Mouse (Mus musculus): ENCODE measurements around the gene Mrps23. TPM values are rescaled to one million over a fixed set of nuclear protein-coding genes. Genes with fewer than 3 reads are reported as not detected.

The Mrps23 gene
- total and polyA plus RNA-seq, 2 experiments from 2014 or later, result 48.7 to 67.1 TPM

DNA sequence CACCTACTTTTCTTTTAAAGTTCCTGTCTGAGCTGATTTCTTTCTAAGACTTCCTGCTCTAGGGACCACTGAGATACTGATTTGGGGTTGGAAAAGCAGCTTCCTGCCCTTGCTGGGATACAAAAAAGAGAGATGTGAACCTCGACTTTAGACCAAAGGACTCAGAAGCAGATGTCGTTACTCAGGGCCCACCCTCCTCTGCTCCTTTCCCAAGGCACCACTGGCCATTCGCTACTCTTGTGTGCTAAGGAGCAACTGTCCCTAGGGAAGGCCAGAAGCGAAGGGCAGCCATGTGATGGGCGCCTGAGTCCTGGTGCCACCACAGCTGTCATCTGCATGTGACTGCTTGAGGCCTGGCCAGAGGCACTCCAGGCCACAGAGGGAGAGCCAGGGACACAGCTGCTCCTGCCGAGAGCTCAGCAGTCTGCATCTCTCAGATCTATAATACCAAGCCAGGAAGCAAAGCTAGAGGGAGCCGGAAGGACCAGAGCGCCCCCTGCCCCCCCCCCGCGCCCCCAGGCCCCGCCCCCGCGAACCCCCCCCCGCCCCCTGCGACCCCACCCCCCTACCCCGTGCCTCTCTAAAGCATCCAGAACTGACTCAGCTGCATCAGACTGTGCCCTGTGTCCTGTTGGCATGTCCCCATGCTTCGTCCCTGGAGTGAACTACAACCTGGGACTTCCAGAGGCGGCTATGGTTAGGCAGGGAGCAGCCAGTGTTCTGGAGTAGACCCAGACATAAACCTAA lies 48.8 kb downstream of the Mrps23 start:
- WGBS, result 12% methylated on average over 18 of the region's 18 CpGs
- Histone ChIP-seq H3K36me3 (ENCODE audit: insufficient read depth, low read length) (no peaks in the 10 kb centered on the region), H3K4me1 (ENCODE audit: insufficient read depth, low read length) (peaks cover 20% of the 10 kb centered on the region), H3K27ac (peak overlapping the region; percentile 64), H3K9ac (replicated peaks; ENCODE audit: low read length) (no peak overlapping the region), H3K4me3 (ENCODE audit: low read length) (no peak overlapping the region), H3K4me2 (ENCODE audit: low read depth, low read length) (no peak overlapping the region), H3K27me3 (ENCODE audit: insufficient read depth, low read length) (no peaks in the 10 kb centered on the region; the same call in 1 of the 2 replicates), H3K9me3 (ENCODE audit: low read length) (no peaks in the 10 kb centered on the region)
- no peak for TF ChIP-seq CTCF (IDR thresholded peaks at IDR 0.05; ENCODE audit: low read depth)
- ATAC-seq (peak; percentile 79), DNase-seq (ENCODE audit: low spot score) (peak; percentile 73)

DNA sequence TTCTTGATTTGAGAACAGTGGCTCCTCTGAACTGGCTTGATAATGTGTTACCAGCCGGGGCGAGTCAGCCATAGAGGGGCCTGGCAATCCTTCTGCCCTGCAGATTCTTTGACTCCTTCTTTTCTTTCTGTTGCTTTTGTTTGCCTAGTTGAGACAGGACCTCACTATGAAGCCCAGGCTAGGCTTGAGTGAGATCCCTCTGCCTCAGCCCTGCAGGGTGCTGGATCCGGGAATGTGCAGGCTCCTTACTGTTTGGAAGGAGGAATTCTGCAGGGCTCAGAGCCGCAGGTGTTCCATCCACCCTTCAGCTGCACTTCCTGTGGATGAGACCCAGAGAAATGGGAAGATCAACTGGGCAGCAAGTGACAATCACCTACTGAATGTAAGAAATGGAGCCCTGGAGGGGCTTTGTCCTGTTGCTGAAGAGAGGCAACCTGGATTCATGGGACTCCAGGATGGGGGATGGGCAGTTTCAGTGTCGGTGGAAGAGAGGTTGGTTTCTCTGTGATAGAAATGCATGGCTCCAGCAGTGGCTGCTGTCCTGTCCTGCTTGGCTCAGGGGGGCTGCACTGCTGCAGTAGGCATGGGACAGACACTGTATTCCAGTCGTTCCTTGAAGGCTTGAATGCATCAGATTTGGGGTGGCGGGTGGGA lies 49.5 kb downstream of the Mrps23 start:
- WGBS, result 22% methylated on average over 7 of the region's 7 CpGs
- H3K4me2 ChIP-seq (ENCODE audit: low read depth, low read length), result no peak overlapping the region
- TF ChIP-seq CTCF (IDR thresholded peaks at IDR 0.05; ENCODE audit: low read depth), result no peak

DNA sequence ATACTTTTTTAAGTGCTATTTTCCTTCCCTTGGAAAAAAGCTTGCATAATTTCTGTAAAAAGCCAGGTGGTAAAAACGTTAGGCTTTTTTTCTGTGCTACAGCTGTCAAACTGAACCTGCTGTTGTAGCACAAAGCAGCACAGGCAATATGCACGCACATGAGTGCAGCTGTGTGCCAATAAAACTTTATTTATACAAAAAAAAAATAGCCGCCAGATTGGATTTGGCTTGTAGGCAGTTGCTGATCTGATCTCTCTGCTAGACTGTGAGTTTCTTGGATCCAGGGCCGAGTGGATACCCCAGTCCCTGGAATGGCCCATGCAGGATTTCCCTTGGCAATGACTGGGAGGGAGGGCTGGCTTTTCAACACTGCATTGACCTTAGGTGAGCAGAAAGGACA lies 53.5 kb downstream of the Mrps23 start:
- no peak overlapping the region for H3K9ac ChIP-seq (replicated peaks; ENCODE audit: low read length)
- ATAC-seq, result no peak
- H3K27me3 ChIP-seq (ENCODE audit: insufficient read depth, low read length), result no peaks in the 10 kb centered on the region
- 70% methylated on average over 4 of the region's 4 CpGs for WGBS
- no peak for DNase-seq (ENCODE audit: low spot score)
- no peak for TF ChIP-seq CTCF (IDR thresholded peaks at IDR 0.05; ENCODE audit: low read depth)
- no peaks in the 10 kb centered on the region for H3K9me3 ChIP-seq (ENCODE audit: low read length)
- no peak overlapping the region for H3K4me2 ChIP-seq (ENCODE audit: low read depth, low read length)
- no peak overlapping the region for H3K27ac ChIP-seq
- no peak overlapping the region for H3K4me3 ChIP-seq (ENCODE audit: low read length)
- H3K4me1 ChIP-seq (ENCODE audit: insufficient read depth, low read length), result peaks cover 14% of the 10 kb centered on the region
- H3K36me3 ChIP-seq (ENCODE audit: insufficient read depth, low read length), result no peaks in the 10 kb centered on the region

More for the DNA sequence above, 49.5 kb downstream of the Mrps23 start:
- ATAC-seq (peak; percentile 4; the same call in 1 of the 2 replicates), DNase-seq (ENCODE audit: low spot score) (peak; percentile 31)
- peaks cover 17% of the 10 kb centered on the region for H3K4me1 ChIP-seq (ENCODE audit: insufficient read depth, low read length)
- no peak overlapping the region for H3K4me3 ChIP-seq (ENCODE audit: low read length)
- H3K27ac ChIP-seq, result peak overlapping the region; percentile 36; the same call in 1 of the 2 replicates
- no peaks in the 10 kb centered on the region for H3K36me3 ChIP-seq (ENCODE audit: insufficient read depth, low read length)
- H3K9ac ChIP-seq (replicated peaks; ENCODE audit: low read length), result no peak overlapping the region
- H3K9me3 ChIP-seq (ENCODE audit: low read length), result no peaks in the 10 kb centered on the region
- H3K27me3 ChIP-seq (ENCODE audit: insufficient read depth, low read length), result no peaks in the 10 kb centered on the region

DNA sequence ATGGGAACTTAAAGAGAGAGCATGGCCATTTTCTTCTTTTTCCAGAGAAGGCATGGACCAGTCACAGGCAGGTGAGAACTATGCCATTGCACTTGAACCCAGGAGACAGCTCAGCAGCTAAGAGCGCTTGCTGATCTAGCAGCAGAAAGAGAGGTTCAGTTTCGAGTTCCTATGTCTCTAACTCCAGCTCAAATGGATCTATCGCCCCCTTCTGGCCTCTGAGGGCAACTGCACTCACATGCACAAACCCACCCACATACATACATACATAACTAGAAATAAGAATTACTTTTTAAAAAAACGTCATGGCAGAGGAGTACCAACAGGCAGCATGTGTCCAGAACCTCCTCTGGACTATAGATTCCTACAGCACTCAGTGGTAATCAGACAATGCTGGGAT lies 54.0 kb downstream of the Mrps23 start:
- 84% methylated on average over 4 of the region's 4 CpGs for WGBS
- no peaks in the 10 kb centered on the region for H3K27me3 ChIP-seq (ENCODE audit: insufficient read depth, low read length)
- TF ChIP-seq CTCF (IDR thresholded peaks at IDR 0.05; ENCODE audit: low read depth), result peak; percentile 36

GRCm38 (mm10) chr11:88260463-88260862 lies 56.3 kb downstream of the Mrps23 start:
- no peaks in the 10 kb centered on the region for H3K9me3 ChIP-seq (ENCODE audit: low read length)
- no peaks in the 10 kb centered on the region for H3K36me3 ChIP-seq (ENCODE audit: insufficient read depth, low read length)
- no peak for TF ChIP-seq CTCF (IDR thresholded peaks at IDR 0.05; ENCODE audit: low read depth)
- no peaks in the 10 kb centered on the region for H3K27me3 ChIP-seq (ENCODE audit: insufficient read depth, low read length)
- H3K27ac ChIP-seq, result 0 out of 2 replicates have a peak overlapping the region, but pooled peaks have one; percentile 3
- H3K4me2 ChIP-seq (ENCODE audit: low read depth, low read length), result no peak overlapping the region
- H3K4me1 ChIP-seq (ENCODE audit: insufficient read depth, low read length), result no peaks in the 10 kb centered on the region
- no peak overlapping the region for H3K4me3 ChIP-seq (ENCODE audit: low read length)
- 51% methylated on average over 7 of the region's 7 CpGs for WGBS
- ATAC-seq (no peak), DNase-seq (ENCODE audit: low spot score) (no peak)
- H3K9ac ChIP-seq (replicated peaks; ENCODE audit: low read length), result no peak overlapping the region

More for the DNA sequence above, 54.0 kb downstream of the Mrps23 start:
- peaks cover 9% of the 10 kb centered on the region for H3K4me1 ChIP-seq (ENCODE audit: insufficient read depth, low read length)
- H3K9ac ChIP-seq (replicated peaks; ENCODE audit: low read length), result no peak overlapping the region
- ATAC-seq (no peak), DNase-seq (ENCODE audit: low spot score) (no peak)
- H3K9me3 ChIP-seq (ENCODE audit: low read length), result no peaks in the 10 kb centered on the region
- no peak overlapping the region for H3K4me3 ChIP-seq (ENCODE audit: low read length)
- H3K4me2 ChIP-seq (ENCODE audit: low read depth, low read length), result no peak overlapping the region
- no peak overlapping the region for H3K27ac ChIP-seq
- no peaks in the 10 kb centered on the region for H3K36me3 ChIP-seq (ENCODE audit: insufficient read depth, low read length)

Other genes with a start within 250 kb of the Mrps23 start
- gene Dynll2, start 216.9 kb upstream of the Mrps23 start, total RNA-seq (2014; rRNA removed), result 51.3 and 62.1 TPM in 2 replicates
- 59.7 and 60.5 TPM in 2 replicates for gene Dynll2, start 216.9 kb upstream of the Mrps23 start, polyA plus RNA-seq (2015; fragmentation: Nextera tagmentation; extraction: Ambion mirVana)
- gene Srsf1, start 157.0 kb upstream of the Mrps23 start, total RNA-seq (2014; rRNA removed), result 277 and 332 TPM in 2 replicates
- 124 and 130 TPM in 2 replicates for gene Srsf1, start 157.0 kb upstream of the Mrps23 start, polyA plus RNA-seq (2015; fragmentation: Nextera tagmentation; extraction: Ambion mirVana)
- 32.7 and 33.5 TPM in 2 replicates for gene Vezf1, start 136.1 kb upstream of the Mrps23 start, total RNA-seq (2014; rRNA removed)
- 29.2 and 31.9 TPM in 2 replicates for gene Vezf1, start 136.1 kb upstream of the Mrps23 start, polyA plus RNA-seq (2015; fragmentation: Nextera tagmentation; extraction: Ambion mirVana)
- gene Cuedc1, start 106.3 kb upstream of the Mrps23 start, total RNA-seq (2014; rRNA removed), result 33.6 and 44.6 TPM in 2 replicates
- 35.8 and 40.9 TPM in 2 replicates for gene Cuedc1, start 106.3 kb upstream of the Mrps23 start, polyA plus RNA-seq (2015; fragmentation: Nextera tagmentation; extraction: Ambion mirVana)
- gene Ccdc182, start 89.7 kb downstream of the Mrps23 start, total RNA-seq (2014; rRNA removed), result not detected in 2 replicates
- 0.15 TPM in 1 of 2 replicates, not detected in the other for gene Ccdc182, start 89.7 kb downstream of the Mrps23 start, polyA plus RNA-seq (2015; fragmentation: Nextera tagmentation; extraction: Ambion mirVana)

Measured in hindbrain, postnatal 0 days (tissue).